Mouse (Mus musculus): ENCODE measurements at regions not wholly inside any gene's neighbourhood (a gene's known extent, or its start where the extent isn't known, plus 50 kb on each side); places are given as distances from the start of the nearest gene placed in this dataset.

DNA sequence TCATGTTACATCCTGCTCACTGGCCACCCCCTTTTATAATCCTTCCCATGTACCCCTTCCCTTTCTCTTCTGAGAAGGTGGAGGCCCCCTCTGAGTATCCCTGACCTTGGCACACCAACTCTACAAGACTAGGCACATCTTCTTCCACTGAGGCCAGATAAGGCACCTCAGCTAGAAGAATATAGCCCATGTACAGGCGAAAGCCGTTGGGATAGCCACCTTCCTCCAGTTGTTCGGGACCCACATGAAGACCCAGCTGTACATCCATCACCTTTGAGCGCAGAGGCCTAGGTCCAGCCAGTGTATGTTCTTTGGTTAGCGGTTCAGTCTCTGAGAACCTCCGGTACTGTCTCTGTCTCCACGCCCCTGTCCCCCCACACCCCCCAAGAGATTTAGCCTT lies 189.9 kb downstream of the Spry2 start:
- TF ChIP-seq POLR2A (IDR thresholded peaks at IDR 0.05; ENCODE audit: borderline replicate concordance, extremely low read depth, insufficient read depth, insufficient read length, poor library complexity, severe bottlenecking) (no peak), CTCF (IDR thresholded peaks at IDR 0.05; ENCODE audit: borderline replicate concordance, extremely low read depth, insufficient read depth, insufficient read length) (no peak)
- DNase-seq (ENCODE audit: low read depth): no peak

DNA sequence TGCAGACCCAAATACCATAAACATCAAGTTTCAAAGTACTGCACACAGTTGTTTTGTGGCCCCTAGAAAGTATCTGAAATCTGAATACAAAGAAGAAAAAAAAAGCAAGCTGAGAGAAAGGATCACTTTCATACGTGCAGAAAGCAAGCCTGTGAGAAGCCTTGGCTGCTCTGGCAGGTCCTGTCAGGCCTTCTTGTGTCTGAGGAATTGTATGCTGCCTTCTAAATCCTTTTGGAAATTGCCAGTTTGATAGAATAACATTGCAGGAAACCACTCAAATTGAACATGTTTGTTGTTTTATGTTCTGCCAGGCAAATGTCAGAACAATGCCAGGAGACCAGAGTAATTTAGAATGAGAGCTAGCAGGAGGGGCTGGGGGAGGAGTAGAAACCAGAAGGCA lies 198.0 kb downstream of the Spry2 start:
- peak; percentile 61 for DNase-seq (ENCODE audit: low read depth)
- TF ChIP-seq CTCF (IDR thresholded peaks at IDR 0.05; ENCODE audit: borderline replicate concordance, extremely low read depth, insufficient read depth, insufficient read length) (no peak), POLR2A (IDR thresholded peaks at IDR 0.05; ENCODE audit: borderline replicate concordance, extremely low read depth, insufficient read depth, insufficient read length, poor library complexity, severe bottlenecking) (no peak)

DNA sequence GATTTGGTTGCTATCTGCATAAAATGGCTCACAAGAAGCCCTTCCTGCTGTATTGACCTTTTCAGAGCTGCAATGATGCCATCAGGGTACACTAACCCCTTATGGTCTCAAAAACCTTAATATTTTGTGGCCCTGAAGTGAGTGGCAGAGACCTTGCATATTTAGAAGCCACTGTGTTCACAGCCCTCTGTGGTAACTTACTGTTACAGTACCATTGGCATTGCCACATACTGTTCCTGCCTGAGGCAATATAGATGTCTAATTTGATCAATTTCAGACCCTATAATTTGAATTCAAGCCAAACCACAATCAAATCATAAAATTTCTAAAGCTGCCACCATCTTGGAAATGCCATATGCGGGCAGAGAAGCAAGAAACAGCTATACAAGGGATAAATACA lies 198.5 kb downstream of the Spry2 start:
- DNase-seq (ENCODE audit: low read depth): no peak

DNA sequence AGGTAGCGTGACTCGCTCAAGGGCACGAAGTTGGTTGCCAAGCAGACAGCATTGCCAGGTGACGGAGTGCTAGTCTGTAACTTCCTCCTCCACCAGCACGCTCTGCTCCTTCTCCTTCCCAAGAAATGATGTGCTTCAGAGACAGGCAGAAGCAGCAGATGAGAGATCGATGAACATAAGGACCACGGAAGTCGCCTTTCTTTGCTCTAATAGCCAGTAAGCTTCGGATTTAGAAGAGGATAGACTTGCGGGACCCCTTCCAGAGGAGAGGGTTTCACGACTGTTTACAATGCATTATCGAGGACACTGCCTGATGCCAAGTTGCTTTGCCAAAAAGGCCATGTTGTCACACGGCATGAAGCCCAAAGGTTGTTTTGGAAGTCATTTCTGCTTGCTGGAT lies 199.2 kb downstream of the Spry2 start:
- no peak for DNase-seq (ENCODE audit: low read depth)
- TF ChIP-seq CTCF (IDR thresholded peaks at IDR 0.05; ENCODE audit: borderline replicate concordance, extremely low read depth, insufficient read depth, insufficient read length): no peak
- TF ChIP-seq POLR2A (IDR thresholded peaks at IDR 0.05; ENCODE audit: borderline replicate concordance, extremely low read depth, insufficient read depth, insufficient read length, poor library complexity, severe bottlenecking): no peak

More for the DNA sequence above, 198.5 kb downstream of the Spry2 start:
- TF ChIP-seq POLR2A (IDR thresholded peaks at IDR 0.05; ENCODE audit: borderline replicate concordance, extremely low read depth, insufficient read depth, insufficient read length, poor library complexity, severe bottlenecking) (no peak), CTCF (IDR thresholded peaks at IDR 0.05; ENCODE audit: borderline replicate concordance, extremely low read depth, insufficient read depth, insufficient read length) (no peak)

DNA sequence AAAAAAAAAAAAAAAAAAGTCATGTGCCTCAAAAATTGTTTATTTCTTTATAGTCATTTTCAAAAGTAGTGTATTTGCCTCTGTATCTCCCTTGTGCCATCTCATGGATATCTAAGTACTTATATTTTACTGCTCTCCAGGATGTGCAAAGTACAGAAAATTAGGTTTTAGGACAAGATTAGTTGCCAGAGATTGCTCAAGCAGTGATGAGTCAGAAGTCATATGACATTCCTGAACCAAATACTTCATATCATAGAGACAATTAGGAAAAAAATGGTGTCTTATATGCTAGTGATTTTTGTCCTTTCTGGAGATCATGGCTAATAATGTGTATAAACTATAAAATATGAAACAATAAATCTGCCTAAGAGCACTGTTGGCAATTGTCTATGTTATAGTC lies 201.7 kb downstream of the Spry2 start:
- TF ChIP-seq POLR2A (IDR thresholded peaks at IDR 0.05; ENCODE audit: borderline replicate concordance, extremely low read depth, insufficient read depth, insufficient read length, poor library complexity, severe bottlenecking) (no peak), CTCF (IDR thresholded peaks at IDR 0.05; ENCODE audit: borderline replicate concordance, extremely low read depth, insufficient read depth, insufficient read length) (no peak)
- DNase-seq (ENCODE audit: low read depth): no peak

DNA sequence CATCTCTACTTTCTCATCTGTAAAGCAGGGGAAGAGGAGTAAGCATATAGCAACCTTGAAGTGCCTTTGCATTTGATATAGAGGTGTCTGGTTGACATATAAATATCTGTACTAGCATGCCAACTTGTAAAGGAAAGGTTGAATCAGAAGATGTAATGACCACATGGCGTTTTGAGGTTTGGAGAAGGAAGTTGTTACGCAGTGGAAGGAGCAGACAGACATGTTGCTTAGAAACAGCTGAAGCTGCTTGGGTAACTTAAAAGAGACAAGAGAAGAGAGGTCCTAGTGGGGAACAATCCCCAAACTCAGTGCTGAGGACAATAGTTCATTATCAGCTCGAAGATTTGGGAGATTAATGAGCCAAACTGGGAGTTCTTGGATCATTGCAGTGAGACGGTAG lies 202.9 kb downstream of the Spry2 start:
- DNase-seq (ENCODE audit: low read depth): no peak
- TF ChIP-seq POLR2A (IDR thresholded peaks at IDR 0.05; ENCODE audit: borderline replicate concordance, extremely low read depth, insufficient read depth, insufficient read length, poor library complexity, severe bottlenecking): no peak
- TF ChIP-seq CTCF (IDR thresholded peaks at IDR 0.05; ENCODE audit: borderline replicate concordance, extremely low read depth, insufficient read depth, insufficient read length): no peak

DNA sequence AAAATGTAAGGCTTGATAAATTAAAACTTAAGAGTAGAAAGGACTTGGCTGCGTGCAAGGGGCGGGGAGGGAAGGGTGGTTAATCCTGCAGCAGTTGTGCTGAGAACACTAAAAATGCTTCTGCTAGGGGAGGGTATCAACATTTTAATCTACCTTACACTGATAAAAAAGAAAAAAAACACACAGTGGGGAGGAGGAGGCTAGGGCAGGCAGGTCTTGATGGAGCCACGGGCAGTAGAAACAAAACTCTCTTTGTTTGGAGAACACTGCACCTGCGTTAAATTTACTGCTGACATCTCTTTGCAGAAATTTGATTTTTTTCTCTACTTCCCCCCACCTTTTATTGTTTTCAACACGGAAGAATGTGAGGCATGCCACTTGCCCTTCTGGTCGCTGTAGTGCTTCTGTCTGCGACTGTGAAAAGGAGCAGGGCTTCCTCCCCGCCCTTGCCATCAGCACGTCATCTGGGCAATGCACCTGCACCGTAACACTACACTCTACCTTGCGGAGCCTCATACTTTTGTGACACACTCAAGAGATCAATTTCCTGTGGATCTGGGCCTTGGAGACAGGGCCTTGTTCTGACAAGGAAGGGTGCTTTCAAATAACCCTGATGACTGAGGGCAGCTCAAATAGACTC lies 211.7 kb downstream of the Spry2 start:
- no peak for DNase-seq (ENCODE audit: low read depth)
- TF ChIP-seq CTCF (IDR thresholded peaks at IDR 0.05; ENCODE audit: borderline replicate concordance, extremely low read depth, insufficient read depth, insufficient read length) (no peak), POLR2A (IDR thresholded peaks at IDR 0.05; ENCODE audit: borderline replicate concordance, extremely low read depth, insufficient read depth, insufficient read length, poor library complexity, severe bottlenecking) (no peak)

DNA sequence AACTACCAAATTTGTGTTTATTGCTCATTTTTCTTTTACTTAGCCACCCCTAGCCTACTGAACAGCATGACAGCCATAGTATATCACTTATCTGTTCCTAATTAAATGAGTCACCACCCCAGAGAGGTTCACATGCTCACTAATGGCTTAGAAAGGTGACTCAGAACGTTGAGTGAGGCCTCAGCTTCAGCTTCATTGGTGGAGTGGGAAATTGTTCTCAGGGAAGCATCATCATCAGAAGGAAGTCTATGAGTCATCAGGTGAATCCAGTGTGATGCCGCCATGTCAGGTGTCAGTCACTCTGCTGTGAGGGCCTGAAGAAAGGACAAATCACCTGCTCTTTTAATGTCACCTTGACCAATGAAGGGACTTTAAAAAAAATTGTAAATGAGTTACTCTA lies 212.3 kb downstream of the Spry2 start:
- no peak for DNase-seq (ENCODE audit: low read depth)
- TF ChIP-seq POLR2A (IDR thresholded peaks at IDR 0.05; ENCODE audit: borderline replicate concordance, extremely low read depth, insufficient read depth, insufficient read length, poor library complexity, severe bottlenecking) (no peak), CTCF (IDR thresholded peaks at IDR 0.05; ENCODE audit: borderline replicate concordance, extremely low read depth, insufficient read depth, insufficient read length) (no peak)

DNA sequence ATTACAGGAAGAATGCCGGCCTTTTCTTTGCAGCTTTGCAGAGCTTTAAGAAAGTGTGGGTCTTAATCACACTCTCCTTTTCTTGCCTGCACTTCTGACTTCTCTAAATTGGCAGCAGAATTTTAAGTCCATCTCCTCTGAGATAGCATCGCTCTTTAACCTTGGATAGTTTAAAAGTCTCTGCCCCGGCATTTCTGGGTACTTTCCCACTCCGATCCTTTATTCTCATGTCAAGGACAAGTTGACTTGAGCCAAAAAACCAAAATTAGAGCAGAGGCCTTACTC lies 220.0 kb downstream of the Spry2 start:
- TF ChIP-seq CTCF (IDR thresholded peaks at IDR 0.05; ENCODE audit: borderline replicate concordance, extremely low read depth, insufficient read depth, insufficient read length): no peak
- no peak for TF ChIP-seq POLR2A (IDR thresholded peaks at IDR 0.05; ENCODE audit: borderline replicate concordance, extremely low read depth, insufficient read depth, insufficient read length, poor library complexity, severe bottlenecking)
- DNase-seq (ENCODE audit: low read depth): no peak

DNA sequence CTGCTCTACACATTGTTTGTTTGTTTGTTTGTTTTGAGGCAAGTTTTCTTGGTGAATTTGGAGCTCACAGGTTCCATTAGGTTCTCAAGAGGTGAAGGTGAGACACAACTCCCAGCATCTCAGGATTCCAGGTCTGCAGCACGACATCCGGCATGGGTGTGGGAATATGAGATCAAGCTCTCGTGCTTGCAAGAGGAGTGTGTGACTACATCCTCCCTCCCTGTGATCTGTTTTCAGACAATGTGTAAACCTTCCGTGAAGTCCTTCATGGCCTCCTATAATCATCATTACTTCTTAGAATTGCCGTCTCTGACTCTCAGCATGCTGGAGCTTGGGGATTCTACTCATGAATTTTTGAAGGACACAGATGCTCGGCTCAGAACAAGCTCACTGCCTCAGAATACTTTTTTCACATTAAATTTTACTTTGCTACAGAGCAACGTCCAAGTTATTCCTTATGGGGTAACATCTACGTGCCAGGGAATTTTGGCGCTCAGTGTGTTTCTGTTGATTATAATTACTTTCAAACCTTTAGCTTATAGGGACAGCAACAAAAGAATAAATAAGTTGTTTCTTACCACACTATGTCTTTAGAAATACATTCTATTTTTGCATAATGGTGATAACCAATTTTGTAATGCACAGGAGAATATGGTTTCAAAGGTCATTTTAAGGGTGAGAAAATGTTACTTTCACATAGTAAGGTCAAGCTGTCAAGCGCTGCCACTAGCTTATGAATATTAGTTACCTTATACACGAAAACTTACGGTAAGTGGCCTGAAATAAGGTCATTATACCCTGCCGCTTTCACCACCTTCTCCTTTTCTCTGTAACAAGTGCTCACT lies 220.6 kb downstream of the Spry2 start:
- no peak for TF ChIP-seq CTCF (IDR thresholded peaks at IDR 0.05; ENCODE audit: borderline replicate concordance, extremely low read depth, insufficient read depth, insufficient read length)
- DNase-seq (ENCODE audit: low read depth): peak; percentile 90

DNA sequence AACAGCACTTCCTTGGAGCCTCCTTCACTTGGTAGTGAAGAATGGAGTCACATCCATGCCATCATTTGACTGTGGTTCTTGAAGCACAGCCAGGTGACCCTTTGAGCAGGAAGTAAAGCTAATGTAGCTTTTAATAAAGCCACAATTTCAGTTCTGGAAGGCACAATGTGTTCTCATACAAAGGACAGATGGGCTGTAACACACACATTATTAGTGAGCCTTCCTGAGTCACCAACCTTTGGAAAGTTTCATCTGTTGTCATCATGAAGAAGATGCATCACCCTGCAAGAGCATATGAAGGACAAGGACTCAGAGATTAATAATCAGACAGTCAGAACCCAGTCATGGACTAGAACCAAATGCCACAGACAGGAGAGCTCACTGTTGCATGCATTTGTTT lies 221.6 kb downstream of the Spry2 start:
- TF ChIP-seq CTCF (IDR thresholded peaks at IDR 0.05; ENCODE audit: borderline replicate concordance, extremely low read depth, insufficient read depth, insufficient read length): no peak
- TF ChIP-seq POLR2A (IDR thresholded peaks at IDR 0.05; ENCODE audit: borderline replicate concordance, extremely low read depth, insufficient read depth, insufficient read length, poor library complexity, severe bottlenecking): no peak
- DNase-seq (ENCODE audit: low read depth): no peak

DNA sequence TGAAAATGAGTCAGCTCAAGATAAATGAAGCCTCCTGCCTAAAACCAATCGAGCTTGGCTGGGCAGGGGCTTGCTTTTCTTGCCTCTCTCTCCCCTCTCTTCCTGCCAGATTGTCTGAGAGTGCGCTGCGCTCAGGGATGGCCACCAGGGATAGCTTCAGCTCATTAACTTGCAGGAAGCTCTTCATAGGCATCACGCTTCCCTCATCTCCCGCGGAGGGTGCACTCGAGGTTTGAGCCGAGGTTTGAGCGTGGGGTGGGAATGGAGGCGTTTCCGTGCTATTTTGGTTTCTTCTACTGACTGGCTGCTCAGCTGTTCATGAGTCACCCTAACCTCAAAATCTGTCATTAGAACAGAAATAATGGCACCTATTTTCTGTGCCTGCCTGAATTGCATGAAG lies 227.7 kb downstream of the Spry2 start:
- peak; percentile 19; the same call in 1 of the 2 replicates for TF ChIP-seq CTCF (IDR thresholded peaks at IDR 0.05; ENCODE audit: borderline replicate concordance, extremely low read depth, insufficient read depth, insufficient read length)
- no peak for TF ChIP-seq POLR2A (IDR thresholded peaks at IDR 0.05; ENCODE audit: borderline replicate concordance, extremely low read depth, insufficient read depth, insufficient read length, poor library complexity, severe bottlenecking)
- DNase-seq (ENCODE audit: low read depth): peak; percentile 74

Measured in brain, embryonic 14.5 days (tissue).